Mouse (Mus musculus) erythroblast, adult 5-6 weeks (primary cell): ENCODE measurements around the gene Tigd3. TPM values are rescaled to one million over a fixed set of nuclear protein-coding genes. Genes with fewer than 3 reads are reported as not detected.

Experiments
- ATAC-seq: replicated peaks from 2 replicates; pipeline ENCODE4 v1.8.0; 2016; ENCODE audit warnings: moderate number of reproducible peaks, mild to moderate bottlenecking, moderate TSS enrichment, inconsistent platforms; ENCODE audit not compliant: poor library complexity, low FRiP score, severe bottlenecking
- total RNA-seq, 2 experiments: library from RNA; stranded (forward) in 1 of 2; stranded (reverse) in 1 of 2; fragments of 150-400 nt in 1 of 2; fragments of 200-764, 138-1000 nt in 1 of 2; gene quantifications; 2 replicates each; pipeline versions ENCODE4 v1.2.3 to v1.2.4; 2015 to 2017; ENCODE audit warnings: low replicate concordance in 2 of 2

The Tigd3 gene
- total RNA-seq, 2 experiments from 2014 or later = 0.38 to 3.1 TPM

GRCm38 (mm10) chr19:5849843-5850527 lies 44.0 kb downstream of the Tigd3 start:
- peak; percentile 44 for ATAC-seq

- ATAC-seq = peak; percentile 24
These were observed 44.9 kb downstream of the Tigd3 start for GRCm38 (mm10) chr19:5848826-5849672.

- ATAC-seq = peak; percentile 32
These were observed 45.7 kb downstream of the Tigd3 start for GRCm38 (mm10) chr19:5848032-5848825.

GRCm38 (mm10) chr19:5847306-5847796 lies 46.6 kb downstream of the Tigd3 start:
- 0 out of 2 replicates have a peak, but pooled peaks have one; percentile 10 for ATAC-seq

- ATAC-seq = no peak
These were observed 47.2 kb downstream of the Tigd3 start for GRCm38 (mm10) chr19:5846557-5847305.

- no peak for ATAC-seq
These were observed 47.8 kb downstream of the Tigd3 start for GRCm38 (mm10) chr19:5846154-5846553.

GRCm38 (mm10) chr19:5845319-5846135 lies 48.4 kb downstream of the Tigd3 start:
- ATAC-seq = peak; percentile 18

GRCm38 (mm10) chr19:5844831-5845318 lies 49.1 kb downstream of the Tigd3 start:
- ATAC-seq = peak; percentile 11

- peak; percentile 5; the same call in 1 of the 2 replicates for ATAC-seq
These were observed 49.9 kb downstream of the Tigd3 start for GRCm38 (mm10) chr19:5843781-5844691.

GRCm38 (mm10) chr19:5842785-5843730 lies 50.9 kb downstream of the Tigd3 start:
- no peak for ATAC-seq

- no peak for ATAC-seq
These were observed 51.8 kb downstream of the Tigd3 start for GRCm38 (mm10) chr19:5841999-5842784.

- peak; percentile 21 for ATAC-seq
These were observed 52.5 kb downstream of the Tigd3 start for GRCm38 (mm10) chr19:5841389-5841946.
